Mouse (Mus musculus) neural tube, embryonic 14.5 days (tissue): ENCODE data around the gene Sfmbt1. TPM values are rescaled to one million over a fixed set of nuclear protein-coding genes. Genes with fewer than 3 reads are reported as not detected.

Experiments used
- ATAC-seq: fragments of 200-750 bp; cut with Nextera tagmentation; 2 replicates; pipeline ENCODE4 v1.8.0; 2017; ENCODE audit warnings: low read depth, mild to moderate bottlenecking, moderate TSS enrichment, moderate library complexity
- H3K27ac ChIP-seq: fragments of 300-500 bp; sonication (generic); 2 replicates; pipeline ENCODE4 v1.5.1; 2014; ENCODE audit warnings: low read depth, mild to moderate bottlenecking, control low read depth, low read length, moderate library complexity, mixed read lengths
- H3K27me3 ChIP-seq: fragments of 300-500 bp; sonication (generic); 2 replicates; pipeline ENCODE4 v1.6.1; 2014; ENCODE audit warnings: low read length; ENCODE audit not compliant: control insufficient read depth, insufficient read depth
- H3K36me3 ChIP-seq: fragments of 300-500 bp; sonication (generic); 2 replicates; pipeline ENCODE4 v1.6.1; 2014; ENCODE audit warnings: low read length, mixed read lengths; ENCODE audit not compliant: control insufficient read depth, insufficient read depth
- H3K4me1 ChIP-seq: fragments of 300-500 bp; sonication (generic); 2 replicates; pipeline ENCODE4 v1.6.1; 2014; ENCODE audit warnings: low read length; ENCODE audit not compliant: control insufficient read depth, insufficient read depth
- H3K4me2 ChIP-seq: fragments of 300-500 bp; sonication (generic); 2 replicates; pipeline ENCODE4 v1.6.1; 2014; ENCODE audit warnings: mild to moderate bottlenecking, low read depth, low read length, control low read depth
- H3K4me3 ChIP-seq: fragments of 300-500 bp; sonication (generic); 2 replicates; pipeline ENCODE4 v1.5.1; 2014; ENCODE audit warnings: low read depth, low read length, control low read depth, mixed read lengths
- H3K9ac ChIP-seq: fragments of 300-500 bp; sonication (generic); replicated peaks from 2 replicates; pipeline ENCODE4 v1.6.1; 2014; ENCODE audit warnings: low read depth, mild to moderate bottlenecking, control low read depth, low read length, mixed read lengths
- H3K9me3 ChIP-seq: fragments of 300-500 bp; sonication (generic); 2 replicates; pipeline ENCODE4 v1.6.1; 2016; ENCODE audit warnings: low read length; ENCODE audit not compliant: control insufficient read depth
- WGBS: fragments of 180-500 bp; shearing (Covaris S2); extraction: QIAGEN DNeasy Blood & Tissue Kit; methylation state at CpG from one replicate; pipeline ENCODE4 v1.1.7; 2014; 5-methylcytosine and 5-hydroxymethylcytosine counted together
- polyA plus RNA-seq: library from polyadenylated mRNA; unstranded; fragments of >200 nt; fragmentation: Nextera tagmentation; extraction: Ambion mirVana; gene quantifications from 2 replicates; pipeline ENCODE4 v1.2.1, GENCODE M21; 2014

Sfmbt1 gene
- polyA plus RNA-seq, 1 experiment from 2014 or later, result 22.1 TPM

- Histone ChIP-seq H3K4me1 (no peaks in the 10 kb centered on the region), H3K27me3 (no peaks in the 10 kb centered on the region), H3K4me2 (no peak overlapping the region), H3K27ac (no peak overlapping the region), H3K9ac (no peak overlapping the region), H3K9me3 (no peaks in the 10 kb centered on the region), H3K4me3 (no peak overlapping the region), H3K36me3 (peaks cover 12% of the 10 kb centered on the region)
- no peak for ATAC-seq
- 74% methylated on average over 25 of the region's 25 CpGs for WGBS
These were observed 155.8 kb downstream of the Sfmbt1 start for GRCm38 (mm10) chr14:30870206-30871147.

Other genes with a start within 250 kb of the Sfmbt1 start
- 19.5 and 22.1 TPM in 2 replicates for gene Dcp1a, start 235.3 kb upstream of the Sfmbt1 start, polyA plus RNA-seq
- 14.8 and 23.9 TPM in 2 replicates for gene Cacna1d, start 223.4 kb upstream of the Sfmbt1 start, polyA plus RNA-seq
- 81.9 and 169 TPM in 2 replicates for gene Tkt, start 166.5 kb upstream of the Sfmbt1 start, polyA plus RNA-seq
- 20.6 and 36.6 TPM in 2 replicates for gene Prkcd, start 88.6 kb upstream of the Sfmbt1 start, polyA plus RNA-seq
- 7.6 and 9.1 TPM in 2 replicates for gene Rft1, start 60.5 kb upstream of the Sfmbt1 start, polyA plus RNA-seq
- 19.3 and 30.7 TPM in 2 replicates for gene Tmem110, start 110.7 kb downstream of the Sfmbt1 start, polyA plus RNA-seq
- gene Mustn1, start 164.4 kb downstream of the Sfmbt1 start, polyA plus RNA-seq, result 1.0 and 1.8 TPM in 2 replicates
- gene Itih4, start 171.6 kb downstream of the Sfmbt1 start, polyA plus RNA-seq, result 0.36 TPM in 1 of 2 replicates, not detected in the other
- gene Itih3, start 208.9 kb downstream of the Sfmbt1 start, polyA plus RNA-seq, result 1.2 and 1.3 TPM in 2 replicates
- gene Itih1, start 228.4 kb downstream of the Sfmbt1 start, polyA plus RNA-seq, result not detected in 2 replicates
- 15.7 and 17.0 TPM in 2 replicates for gene Nek4, start 236.5 kb downstream of the Sfmbt1 start, polyA plus RNA-seq